ENCODE assay signal across 9 mouse cellular contexts in genomic region chr9:40583554-40583953, GRCm38 (mm10). TPM values are rescaled to one million over a fixed set of nuclear protein-coding genes. Genes with fewer than 3 reads are reported as not detected.
A peak's percentile ranks its signal among the peaks of the same experiment; 100 is the strongest.
DNase-seq lines count a peak whose midpoint lies in the region; ATAC-seq and TF ChIP-seq lines count a peak whose summit lies in the region.
"Had no signal": no experiment of that assay in that cellular context is flagged by ENCODE, and none has a peak within 500 bp of the region (broad histone marks: within the 10 kb centered on the region; RNA-seq: fewer than 3 reads in every experiment).

No protein-coding gene starts in this region.

- no peak overlapping the region for H3K4me3 ChIP-seq in forebrain, embryonic 14.5 days (ENCODE audit: low read depth, low read length)
- H3K4me3 ChIP-seq in hindbrain, embryonic 14.5 days (replicated peaks; ENCODE audit: low read length), result no peak overlapping the region
- H3K4me3 ChIP-seq: limb, embryonic 15.5 days had no signal

- no peaks in the 10 kb centered on the region for H3K36me3 ChIP-seq in forebrain, embryonic 14.5 days (ENCODE audit: control insufficient read depth, insufficient read depth, low read length)
- no peaks in the 10 kb centered on the region for H3K36me3 ChIP-seq in hindbrain, embryonic 14.5 days (replicated peaks; ENCODE audit: control insufficient read depth, insufficient read depth)
- H3K36me3 ChIP-seq: limb, embryonic 15.5 days had no signal

- TF ChIP-seq CTCF in brain, embryonic 14.5 days (IDR thresholded peaks at IDR 0.05; ENCODE audit: borderline replicate concordance, extremely low read depth, insufficient read depth, insufficient read length), result peak; percentile 77

- ATAC-seq in forebrain, embryonic 14.5 days, result peak; percentile 72
- ATAC-seq in hindbrain, embryonic 14.5 days (ENCODE audit: low FRiP score), result no peak; the same call in 1 of the 2 replicates
- peak; percentile 65 for ATAC-seq in megakaryocyte progenitor cell, adult 5-6 weeks (replicated peaks; ENCODE audit: poor library complexity)
- ATAC-seq in erythroid progenitor cell, adult 5-6 weeks (replicated peaks; ENCODE audit: low FRiP score, poor library complexity, severe bottlenecking), result no peak

- no peak for TF ChIP-seq POLR2A in brain, embryonic 14.5 days (IDR thresholded peaks at IDR 0.05; ENCODE audit: borderline replicate concordance, extremely low read depth, insufficient read depth, insufficient read length, poor library complexity, severe bottlenecking)

- no peaks in the 10 kb centered on the region for H3K4me1 ChIP-seq in forebrain, embryonic 14.5 days (ENCODE audit: control insufficient read depth, insufficient read depth, low read length)
- H3K4me1 ChIP-seq in hindbrain, embryonic 14.5 days (replicated peaks; ENCODE audit: control insufficient read depth, insufficient read depth, low read length), result no peaks in the 10 kb centered on the region
- H3K4me1 ChIP-seq: limb, embryonic 15.5 days had no signal

- no peak overlapping the region for H3K9ac ChIP-seq in forebrain, embryonic 14.5 days (ENCODE audit: low read length)
- no peak overlapping the region for H3K9ac ChIP-seq in hindbrain, embryonic 14.5 days
- H3K9ac ChIP-seq: limb, embryonic 15.5 days had no signal

- H3K4me2 ChIP-seq in forebrain, embryonic 14.5 days (ENCODE audit: low read length), result no peak overlapping the region
- H3K4me2 ChIP-seq in hindbrain, embryonic 14.5 days (replicated peaks), result no peak overlapping the region
- H3K4me2 ChIP-seq: limb, embryonic 15.5 days had no signal

- no peaks in the 10 kb centered on the region for H3K9me3 ChIP-seq in forebrain, embryonic 14.5 days (replicated peaks; ENCODE audit: control insufficient read depth, low read length)
- H3K9me3 ChIP-seq in hindbrain, embryonic 14.5 days (ENCODE audit: control insufficient read depth, low read length), result no peaks in the 10 kb centered on the region
- H3K9me3 ChIP-seq: limb, embryonic 15.5 days had no signal

- no peaks in the 10 kb centered on the region for H3K27me3 ChIP-seq in forebrain, embryonic 14.5 days (replicated peaks; ENCODE audit: control insufficient read depth, insufficient read depth, low read length)
- no peaks in the 10 kb centered on the region for H3K27me3 ChIP-seq in hindbrain, embryonic 14.5 days (ENCODE audit: control insufficient read depth, insufficient read depth, low read length)
- H3K27me3 ChIP-seq: limb, embryonic 15.5 days had no signal

- peak; percentile 45 for DNase-seq in Muller cell, postnatal 12 days (ENCODE audit: inconsistent ontology term)
- DNase-seq in brain, embryonic 14.5 days (ENCODE audit: low read depth), result peak; percentile 69
- DNase-seq in forebrain, embryonic 14.5 days (ENCODE audit: low spot score), result peak; percentile 70
- DNase-seq in hindbrain, embryonic 14.5 days (ENCODE audit: low spot score), result peak; percentile 71
- peak; percentile 78 to 97 for DNase-seq in layer of hippocampus, postnatal 25 days (ENCODE audit: extremely low spot score in 1 of 2, low spot score in 1 of 2)
- DNase-seq in spleen, adult 12 weeks (ENCODE audit: low spot score), result peak; percentile 9

- no peak overlapping the region for H3K27ac ChIP-seq in forebrain, embryonic 14.5 days (ENCODE audit: low read depth, low read length)
- no peak overlapping the region for H3K27ac ChIP-seq in hindbrain, embryonic 14.5 days
- H3K27ac ChIP-seq: limb, embryonic 15.5 days had no signal

- 56% methylated on average over 11 of the region's 11 CpGs for WGBS in forebrain, embryonic 14.5 days
- 45% methylated on average over 11 of the region's 11 CpGs for WGBS in hindbrain, embryonic 14.5 days

RNA-seq across cellular contexts. Expression of gene Gramd1b, which starts 52.4 kb away (rescaled TPM):
- 41.2 and 42.0 TPM in 2 replicates for polyA plus RNA-seq in brain, embryonic 14.5 days (2012; rRNA removed)
- 8.6 and 12.2 TPM in 2 replicates for polyA plus RNA-seq in forebrain, embryonic 14.5 days (2014; fragmentation: Nextera tagmentation; extraction: Ambion mirVana)
- polyA plus RNA-seq in hindbrain, embryonic 14.5 days (2014; fragmentation: Nextera tagmentation; extraction: Ambion mirVana), result 15.0 and 15.1 TPM in 2 replicates
- 100 to 1,000 TPM; 144 to 167 TPM for total RNA-seq in layer of hippocampus, postnatal 25 days (2021)
- 12.2 and 15.1 TPM in 2 replicates for total RNA-seq in megakaryocyte progenitor cell, adult 5-6 weeks (2015)
- 6.7 and 15.5 TPM in 2 replicates for total RNA-seq in megakaryocyte progenitor cell, adult 5-6 weeks (2017)
- total RNA-seq in erythroid progenitor cell, adult 5-6 weeks (2015; ENCODE audit: low replicate concordance), result 5.4 and 12.3 TPM in 2 replicates
- 1.1 and 1.7 TPM in 2 replicates for total RNA-seq in erythroid progenitor cell, adult 5-6 weeks (2017; ENCODE audit: low replicate concordance)

Comparison
In these comparisons a context has a peak if more than half of its experiments do, and no peak if none do; other contexts are left out.
1. DNase-seq: peak in every context shown above with its lines; median percentile 88 in layer of hippocampus, postnatal 25 days; 71 in hindbrain, embryonic 14.5 days; 70 in forebrain, embryonic 14.5 days; 69 in brain, embryonic 14.5 days; 45 in Muller cell, postnatal 12 days; 9 in spleen, adult 12 weeks.
2. ATAC-seq: peak in forebrain, embryonic 14.5 days (single experiment) and megakaryocyte progenitor cell, adult 5-6 weeks (single experiment); none in hindbrain, embryonic 14.5 days (single experiment) and erythroid progenitor cell, adult 5-6 weeks (single experiment).
3. RNA of gene Gramd1b, which starts 52.4 kb away (total RNA-seq): 144 to 167 TPM in layer of hippocampus, postnatal 25 days; 6.7 to 15.5 TPM in megakaryocyte progenitor cell, adult 5-6 weeks and 1.1 to 12.3 TPM in erythroid progenitor cell, adult 5-6 weeks; every median in the first group is over 4 times any median in the second.